Mouse (Mus musculus) heart, adult 8-10 months (tissue): ENCODE data around the gene Cpne7. TPM values are rescaled to one million over a fixed set of nuclear protein-coding genes. Genes with fewer than 3 reads are reported as not detected.

Source experiments
- DNase-seq: peaks from one replicate; pipeline ENCODE4 v3.0.0; 2022; ENCODE audit warnings: low spot score
- total RNA-seq, 4 experiments: library from RNA; stranded (reverse); gene quantifications; 2 replicates each; pipeline ENCODE4 v1.2.4; 2022

The Cpne7 gene
- total RNA-seq, 4 experiments from 2014 or later: 0.52 to 1.7 (median 0.89) TPM

- no peak for DNase-seq
Observed at GRCm38 (mm10) chr8:123113908-123114469, 3.2 kb upstream of the Cpne7 start.

- DNase-seq: no peak
Observed at GRCm38 (mm10) chr8:123114644-123115043, 2.5 kb upstream of the Cpne7 start.

- no peak for DNase-seq
Observed at GRCm38 (mm10) chr8:123117744-123118143, 570 bp downstream of the Cpne7 start.

GRCm38 (mm10) chr8:123122059-123122458 lies 4.9 kb downstream of the Cpne7 start:
- no peak for DNase-seq

GRCm38 (mm10) chr8:123122670-123123069 lies 5.5 kb downstream of the Cpne7 start:
- no peak for DNase-seq

GRCm38 (mm10) chr8:123126193-123126816 lies 9.1 kb downstream of the Cpne7 start:
- DNase-seq: no peak

- no peak for DNase-seq
Observed at GRCm38 (mm10) chr8:123131041-123131440, 13.9 kb downstream of the Cpne7 start.

GRCm38 (mm10) chr8:123132953-123133352 lies 15.8 kb downstream of the Cpne7 start:
- DNase-seq: no peak

GRCm38 (mm10) chr8:123134149-123134713 lies 17.1 kb downstream of the Cpne7 start:
- no peak for DNase-seq

- no peak for DNase-seq
Observed at GRCm38 (mm10) chr8:123135406-123135805, 18.2 kb downstream of the Cpne7 start.

GRCm38 (mm10) chr8:123135806-123136205 lies 18.6 kb downstream of the Cpne7 start:
- no peak for DNase-seq

- peak; percentile 44 for DNase-seq
Observed at GRCm38 (mm10) chr8:123136287-123136686, 19.1 kb downstream of the Cpne7 start.

GRCm38 (mm10) chr8:123137645-123138077 lies 20.5 kb downstream of the Cpne7 start:
- no peak for DNase-seq

- DNase-seq: no peak
Observed at GRCm38 (mm10) chr8:123138741-123139140, 21.6 kb downstream of the Cpne7 start.

GRCm38 (mm10) chr8:123141741-123142462 lies 24.7 kb downstream of the Cpne7 start:
- DNase-seq: peak; percentile 94

- peak; percentile 41 for DNase-seq
Observed at GRCm38 (mm10) chr8:123145279-123145678, 28.1 kb downstream of the Cpne7 start.

GRCm38 (mm10) chr8:123146390-123146789 lies 29.2 kb downstream of the Cpne7 start:
- DNase-seq: peak; percentile 38

GRCm38 (mm10) chr8:123150737-123151171 lies 33.6 kb downstream of the Cpne7 start:
- no peak for DNase-seq

- no peak for DNase-seq
Observed at GRCm38 (mm10) chr8:123155177-123155576, 38.0 kb downstream of the Cpne7 start.

- no peak for DNase-seq
Observed at GRCm38 (mm10) chr8:123156070-123156773, 39.0 kb downstream of the Cpne7 start.

GRCm38 (mm10) chr8:123157888-123158465 lies 40.8 kb downstream of the Cpne7 start, which contains the start of gene Sult5a1:
Gene Sult5a1, minus strand, starts transcription at chr8:123158315.
- DNase-seq: no peak
